Mouse (Mus musculus) heart, postnatal 0 days (tissue): ENCODE results near the gene Prpf3. TPM values are rescaled to one million over a fixed set of nuclear protein-coding genes. Genes with fewer than 3 reads are reported as not detected.

Experiments used
- ATAC-seq: fragments of 200-750 bp; cut with Nextera tagmentation; 2 replicates; pipeline ENCODE4 v1.8.0; 2017; ENCODE audit warnings: low read depth, moderate number of reproducible peaks, moderate library complexity; ENCODE audit not compliant: insufficient read depth
- DNase-seq: peaks from one replicate; pipeline ENCODE4 v3.0.0-alpha.2; 2016; ENCODE audit warnings: low spot score
- H3K27ac ChIP-seq: fragments of 300-500 bp; sonication (generic); 2 replicates; pipeline ENCODE4 v1.5.1; 2014; ENCODE audit warnings: low read depth, mild to moderate bottlenecking
- H3K27me3 ChIP-seq: fragments of 300-500 bp; sonication (generic); 2 replicates; pipeline ENCODE4 v1.6.1; 2014; ENCODE audit warnings: low read length, mixed read lengths; ENCODE audit not compliant: control insufficient read depth, insufficient read depth
- H3K36me3 ChIP-seq: fragments of 300-500 bp; sonication (generic); replicated peaks from 2 replicates; pipeline ENCODE4 v1.6.1; 2014; ENCODE audit warnings: low read length, mixed read lengths; ENCODE audit not compliant: control insufficient read depth, insufficient read depth
- H3K4me1 ChIP-seq: fragments of 300-500 bp; sonication (generic); 2 replicates; pipeline ENCODE4 v1.6.1; 2014; ENCODE audit warnings: antibody characterized with exemption; ENCODE audit not compliant: control insufficient read depth, insufficient read depth
- H3K4me2 ChIP-seq: fragments of 300-500 bp; sonication (generic); 2 replicates; pipeline ENCODE4 v1.6.1; 2014; ENCODE audit warnings: low read depth, mild to moderate bottlenecking, low read length, moderate library complexity
- H3K4me3 ChIP-seq: fragments of 300-500 bp; sonication (generic); 2 replicates; pipeline ENCODE4 v1.5.1; 2014; ENCODE audit warnings: low read depth, low read length
- H3K9ac ChIP-seq: fragments of 300-500 bp; sonication (generic); replicated peaks from 2 replicates; pipeline ENCODE4 v1.6.1; 2014; ENCODE audit warnings: low read depth, low read length, mixed read lengths
- H3K9me3 ChIP-seq: fragments of 300-500 bp; sonication (generic); replicated peaks from 2 replicates; pipeline ENCODE4 v1.6.1; 2016; ENCODE audit warnings: low read length; ENCODE audit not compliant: control insufficient read depth
- CTCF ChIP-seq: IDR thresholded peaks from 2 replicates; pipeline ENCODE4 v1.5.1; 2016; ENCODE audit warnings: antibody characterized with exemption, control low read depth, low read depth
- EP300 ChIP-seq: IDR thresholded peaks from 2 replicates; pipeline ENCODE4 v1.6.1; 2016; ENCODE audit warnings: antibody characterized with exemption, low read depth
- WGBS: fragments of 180-500 bp; shearing (Covaris S2); extraction: QIAGEN DNeasy Blood & Tissue Kit; methylation state at CpG from one replicate; pipeline ENCODE4 v1.1.7; 2014; 5-methylcytosine and 5-hydroxymethylcytosine counted together
- polyA plus RNA-seq: library from polyadenylated mRNA; unstranded; fragments of >200 nt; fragmentation: Nextera tagmentation; extraction: Ambion mirVana; gene quantifications from 2 replicates; pipeline ENCODE4 v1.2.1, GENCODE M21; 2015
- total RNA-seq: library from RNA; depleted of rRNA; stranded (reverse); fragments of >200 nt; gene quantifications from 2 replicates; pipeline ENCODE4 v1.2.3, GENCODE M21; 2014; ENCODE audit warnings: low replicate concordance; rRNA removed

Prpf3 gene
- total and polyA plus RNA-seq, 2 experiments from 2014 or later = 6.0 to 16.3 TPM

DNA sequence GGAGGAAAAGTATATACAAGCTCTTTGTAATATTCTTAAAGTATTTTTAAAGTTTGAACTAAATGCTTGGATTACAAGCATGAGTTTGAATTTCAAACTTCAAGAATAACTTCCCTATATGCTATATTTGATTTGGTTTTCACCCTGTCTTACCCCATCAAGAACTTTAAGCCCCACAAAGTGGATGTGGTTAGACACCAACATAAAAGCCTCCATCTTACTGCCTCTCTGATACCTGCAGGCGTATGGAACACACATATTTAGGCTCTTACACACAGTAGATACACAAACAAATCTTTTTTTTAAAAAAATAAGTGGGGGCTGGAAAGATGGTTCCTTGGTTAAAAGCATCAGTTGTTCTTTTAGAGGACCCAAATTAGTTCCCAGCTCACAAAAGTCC, 61.4 kb downstream of the Prpf3 start:
- Histone ChIP-seq H3K4me3 (no peak overlapping the region), H3K36me3 (0 out of 2 replicates have a peak, but pooled peaks cover 2% of the 10 kb centered on the region), H3K4me2 (no peak overlapping the region), H3K4me1 (no peaks in the 10 kb centered on the region), H3K9me3 (no peaks in the 10 kb centered on the region), H3K27me3 (no peaks in the 10 kb centered on the region), H3K27ac (no peak overlapping the region), H3K9ac (no peak overlapping the region)
- TF ChIP-seq EP300 (no peak), CTCF (no peak)
- no peak for DNase-seq
- 94% methylated on average over 1 of the region's 1 CpGs for WGBS
- no peak for ATAC-seq

GRCm38 (mm10) chr3:95793662-95794061, 62.0 kb downstream of the Prpf3 start:
- no peaks in the 10 kb centered on the region for H3K4me1 ChIP-seq
- no peak overlapping the region for H3K27ac ChIP-seq
- H3K36me3 ChIP-seq = peaks cover 6% of the 10 kb centered on the region; the same call in 1 of the 2 replicates
- TF ChIP-seq CTCF (no peak), EP300 (no peak)
- no peaks in the 10 kb centered on the region for H3K27me3 ChIP-seq
- H3K4me3 ChIP-seq = no peak overlapping the region
- H3K9me3 ChIP-seq = no peaks in the 10 kb centered on the region
- no peak for ATAC-seq
- DNase-seq = no peak
- H3K4me2 ChIP-seq = no peak overlapping the region
- H3K9ac ChIP-seq = no peak overlapping the region
- WGBS = 78% methylated on average over 2 of the region's 2 CpGs

DNA sequence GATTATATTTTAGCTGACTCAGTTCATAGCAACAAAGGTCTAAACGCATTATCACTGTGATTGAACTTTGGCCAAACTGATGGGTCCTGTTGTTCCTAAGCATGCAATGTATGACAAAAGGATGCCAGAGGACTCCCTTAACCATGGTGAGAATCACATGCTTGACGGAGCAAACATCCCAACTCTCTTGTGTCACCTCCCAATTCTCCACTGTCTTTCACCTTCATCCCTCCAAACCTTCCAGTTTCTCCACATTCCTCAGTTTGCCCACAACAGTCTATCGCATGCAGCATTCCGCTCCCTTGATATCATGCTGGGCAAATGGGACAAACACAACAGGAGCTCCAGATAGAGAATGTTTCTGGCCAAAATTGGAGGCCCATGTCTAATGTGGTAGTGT, 70.2 kb downstream of the Prpf3 start:
- Histone ChIP-seq H3K27ac (no peak overlapping the region), H3K9ac (no peak overlapping the region), H3K27me3 (no peaks in the 10 kb centered on the region), H3K4me3 (no peak overlapping the region), H3K4me2 (no peak overlapping the region), H3K9me3 (no peaks in the 10 kb centered on the region), H3K4me1 (no peaks in the 10 kb centered on the region), H3K36me3 (peaks cover 74% of the 10 kb centered on the region)
- ATAC-seq = no peak
- no peak for DNase-seq
- no peak for TF ChIP-seq CTCF
- no peak for TF ChIP-seq EP300
- 94% methylated on average over 4 of the region's 4 CpGs for WGBS

Other genes with a start within 250 kb of the Prpf3 start
- 43.3 and 49.6 TPM in 2 replicates for gene Ensa, start 230.9 kb downstream of the Prpf3 start, total RNA-seq
- 38.5 and 40.6 TPM in 2 replicates for gene Ensa, start 230.9 kb downstream of the Prpf3 start, polyA plus RNA-seq
- 213 and 278 TPM in 2 replicates for gene Mcl1, start 197.1 kb downstream of the Prpf3 start, total RNA-seq
- gene Mcl1, start 197.1 kb downstream of the Prpf3 start, polyA plus RNA-seq = 50.1 and 51.9 TPM in 2 replicates
- gene Adamtsl4, start 168.0 kb downstream of the Prpf3 start, total RNA-seq = 20.2 and 23.8 TPM in 2 replicates
- gene Adamtsl4, start 168.0 kb downstream of the Prpf3 start, polyA plus RNA-seq = 7.5 and 11.2 TPM in 2 replicates
- gene Ecm1, start 116.3 kb downstream of the Prpf3 start, total RNA-seq = 22.9 and 63.8 TPM in 2 replicates
- 55.8 and 59.6 TPM in 2 replicates for gene Ecm1, start 116.3 kb downstream of the Prpf3 start, polyA plus RNA-seq
- gene Tars2, start 95.7 kb downstream of the Prpf3 start, total RNA-seq = 43.5 and 47.1 TPM in 2 replicates
- gene Tars2, start 95.7 kb downstream of the Prpf3 start, polyA plus RNA-seq = 30.0 and 30.3 TPM in 2 replicates
- gene Rprd2, start 37.0 kb downstream of the Prpf3 start, total RNA-seq = 25.6 and 28.8 TPM in 2 replicates
- 15.8 and 20.8 TPM in 2 replicates for gene Rprd2, start 37.0 kb downstream of the Prpf3 start, polyA plus RNA-seq
- gene Mrps21, start 15.6 kb upstream of the Prpf3 start, total RNA-seq = 142 and 222 TPM in 2 replicates
- 521 and 561 TPM in 2 replicates for gene Mrps21, start 15.6 kb upstream of the Prpf3 start, polyA plus RNA-seq
- gene Ciart, start 26.4 kb upstream of the Prpf3 start, total RNA-seq = 2.3 and 7.3 TPM in 2 replicates
- 1.8 and 1.9 TPM in 2 replicates for gene Ciart, start 26.4 kb upstream of the Prpf3 start, polyA plus RNA-seq
- gene BC028528, start 36.1 kb upstream of the Prpf3 start, total RNA-seq = 5.3 and 41.9 TPM in 2 replicates
- 38.0 and 39.2 TPM in 2 replicates for gene BC028528, start 36.1 kb upstream of the Prpf3 start, polyA plus RNA-seq
- 121 and 138 TPM in 2 replicates for gene Aph1a, start 38.1 kb upstream of the Prpf3 start, total RNA-seq
- gene Aph1a, start 38.1 kb upstream of the Prpf3 start, polyA plus RNA-seq = 42.7 and 50.8 TPM in 2 replicates
- 126 and 131 TPM in 2 replicates for gene Car14, start 48.8 kb upstream of the Prpf3 start, total RNA-seq
- gene Car14, start 48.8 kb upstream of the Prpf3 start, polyA plus RNA-seq = 137 and 144 TPM in 2 replicates
- gene Anp32e, start 73.4 kb upstream of the Prpf3 start, total RNA-seq = 25.9 and 33.5 TPM in 2 replicates
- gene Anp32e, start 73.4 kb upstream of the Prpf3 start, polyA plus RNA-seq = 105 and 118 TPM in 2 replicates
- gene Plekho1, start 140.1 kb upstream of the Prpf3 start, total RNA-seq = 116 and 138 TPM in 2 replicates
- gene Plekho1, start 140.1 kb upstream of the Prpf3 start, polyA plus RNA-seq = 74.9 and 94.8 TPM in 2 replicates
- gene Vps45, start 202.6 kb upstream of the Prpf3 start, total RNA-seq = 10.5 and 17.3 TPM in 2 replicates
- 42.9 and 49.4 TPM in 2 replicates for gene Vps45, start 202.6 kb upstream of the Prpf3 start, polyA plus RNA-seq
- 17.6 and 21.9 TPM in 2 replicates for gene Otud7b, start 248.6 kb upstream of the Prpf3 start, total RNA-seq
- 16.8 and 21.7 TPM in 2 replicates for gene Otud7b, start 248.6 kb upstream of the Prpf3 start, polyA plus RNA-seq